Mouse (Mus musculus) forebrain, embryonic 14.5 days (tissue): ENCODE results near the gene Smarca4. TPM values are rescaled to one million over a fixed set of nuclear protein-coding genes. Genes with fewer than 3 reads are reported as not detected.

Experiments used
- ATAC-seq: fragments of 200-750 bp; cut with Nextera tagmentation; 2 replicates; pipeline ENCODE4 v1.8.0; 2017; ENCODE audit warnings: mild to moderate bottlenecking, moderate library complexity
- DNase-seq: peaks from one replicate; pipeline ENCODE4 v3.0.0-alpha.2; 2015; ENCODE audit warnings: low spot score
- H3K27ac ChIP-seq: fragments of 300-500 bp; sonication (generic); 2 replicates; pipeline ENCODE4 v1.5.1; 2014; ENCODE audit warnings: low read depth, mild to moderate bottlenecking, control low read depth, low read length, moderate library complexity
- H3K27me3 ChIP-seq: fragments of 300-500 bp; sonication (generic); replicated peaks from 2 replicates; pipeline ENCODE4 v1.6.1; 2014; ENCODE audit warnings: low read length, control low read depth, mixed read lengths; ENCODE audit not compliant: control insufficient read depth, insufficient read depth
- H3K36me3 ChIP-seq: fragments of 300-500 bp; sonication (generic); 2 replicates; pipeline ENCODE4 v1.6.1; 2014; ENCODE audit warnings: low read length, control low read depth; ENCODE audit not compliant: control insufficient read depth, insufficient read depth
- H3K4me1 ChIP-seq: fragments of 300-500 bp; sonication (generic); 2 replicates; pipeline ENCODE4 v1.6.1; 2014; ENCODE audit warnings: antibody characterized with exemption, low read length, control low read depth; ENCODE audit not compliant: control insufficient read depth, insufficient read depth
- H3K4me2 ChIP-seq: fragments of 300-500 bp; sonication (generic); 2 replicates; pipeline ENCODE4 v1.6.1; 2014; ENCODE audit warnings: mild to moderate bottlenecking, control low read depth, low read length
- H3K4me3 ChIP-seq: fragments of 300-500 bp; sonication (generic); 2 replicates; pipeline ENCODE4 v1.5.1; 2014; ENCODE audit warnings: low read depth, low read length, control low read depth
- H3K9ac ChIP-seq: fragments of 300-500 bp; sonication (generic); 2 replicates; pipeline ENCODE4 v1.6.1; 2014; ENCODE audit warnings: mild to moderate bottlenecking, low read length, control low read depth, moderate library complexity
- H3K9me3 ChIP-seq: fragments of 300-500 bp; sonication (generic); replicated peaks from 2 replicates; pipeline ENCODE4 v1.6.1; 2016; ENCODE audit warnings: low read length, control low read depth, mixed read lengths; ENCODE audit not compliant: control insufficient read depth
- WGBS: fragments of 180-500 bp; shearing (Covaris S2); extraction: QIAGEN DNeasy Blood & Tissue Kit; methylation state at CpG from one replicate; pipeline ENCODE4 v1.1.7; 2014; 5-methylcytosine and 5-hydroxymethylcytosine counted together
- polyA plus RNA-seq: library from polyadenylated mRNA; unstranded; fragments of >200 nt; fragmentation: Nextera tagmentation; extraction: Ambion mirVana; gene quantifications from 2 replicates; pipeline ENCODE4 v1.2.1, GENCODE M21; 2014

Smarca4 gene
- polyA plus RNA-seq = 128 and 153 TPM in 2 replicates

GRCm38 (mm10) chr9:21615617-21616231 lies at the start of gene Smarca4:
Gene Smarca4, plus strand, starts transcription at chr9:21616169.
- H3K9me3 ChIP-seq = no peaks in the 10 kb centered on the region
- H3K4me2 ChIP-seq = peak within 1 kb of the TSS; percentile 74
- H3K4me3 ChIP-seq = peak within 1 kb of the TSS; percentile 77
- no peaks in the 10 kb centered on the region for H3K36me3 ChIP-seq
- DNase-seq (peak; percentile 99), ATAC-seq (peak; percentile 97)
- peak within 1 kb of the TSS; percentile 98 for H3K27ac ChIP-seq
- WGBS = under 1% methylated on average over 44 of the region's 45 CpGs
- H3K9ac ChIP-seq = peak within 1 kb of the TSS; percentile 97
- no peaks in the 10 kb centered on the region for H3K27me3 ChIP-seq
- H3K4me1 ChIP-seq = peaks cover 12% of the 10 kb centered on the region

GRCm38 (mm10) chr9:21566538-21566937 lies 49.4 kb upstream of the Smarca4 start:
- Histone ChIP-seq H3K4me2 (no peak overlapping the region), H3K27me3 (no peaks in the 10 kb centered on the region), H3K4me3 (no peak overlapping the region), H3K4me1 (no peaks in the 10 kb centered on the region), H3K36me3 (peaks cover 29% of the 10 kb centered on the region), H3K9ac (no peak overlapping the region), H3K9me3 (no peaks in the 10 kb centered on the region), H3K27ac (no peak overlapping the region)
- ATAC-seq (no peak), DNase-seq (no peak)
- 82% methylated on average over 1 of the region's 1 CpGs for WGBS

GRCm38 (mm10) chr9:21567051-21567450 lies 48.9 kb upstream of the Smarca4 start:
- 91% methylated on average over 2 of the region's 2 CpGs for WGBS
- DNase-seq (no peak), ATAC-seq (no peak)
- H3K9me3 ChIP-seq = no peaks in the 10 kb centered on the region
- H3K4me1 ChIP-seq = no peaks in the 10 kb centered on the region
- no peaks in the 10 kb centered on the region for H3K27me3 ChIP-seq
- H3K36me3 ChIP-seq = peaks cover 34% of the 10 kb centered on the region
- no peak overlapping the region for H3K27ac ChIP-seq
- no peak overlapping the region for H3K9ac ChIP-seq
- no peak overlapping the region for H3K4me3 ChIP-seq
- H3K4me2 ChIP-seq = no peak overlapping the region

DNA sequence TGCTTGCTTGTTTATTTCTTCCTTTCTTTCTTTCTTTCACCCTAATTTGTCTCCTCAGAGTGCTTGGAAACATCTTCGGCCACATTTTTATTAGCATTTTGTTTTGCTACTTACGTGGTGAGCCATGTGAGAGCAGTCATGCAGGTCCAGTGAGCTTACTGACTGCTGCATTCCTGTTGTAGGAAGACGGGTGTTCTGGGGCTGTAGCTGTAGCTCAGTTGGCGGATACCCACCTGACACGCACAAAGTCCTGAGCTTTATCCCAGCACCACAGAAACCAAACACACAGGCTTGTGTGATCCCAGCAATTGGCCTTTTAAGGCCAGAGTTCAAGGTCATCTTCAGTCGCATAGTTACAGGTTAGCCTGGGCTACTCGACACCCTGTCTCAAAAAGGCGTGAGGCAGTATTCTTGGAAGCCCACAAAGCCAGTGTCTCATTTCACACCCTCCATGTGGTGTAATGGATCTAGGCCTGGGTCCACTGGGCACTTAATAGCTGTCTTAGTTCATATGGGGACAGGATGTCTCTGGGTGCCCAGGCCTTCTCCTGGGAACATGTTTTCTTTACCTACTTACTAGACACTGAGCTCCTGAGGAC lies 47.2 kb upstream of the Smarca4 start:
- H3K36me3 ChIP-seq = peaks cover 49% of the 10 kb centered on the region
- H3K4me1 ChIP-seq = no peaks in the 10 kb centered on the region
- DNase-seq (no peak), ATAC-seq (no peak)
- H3K4me2 ChIP-seq = no peak overlapping the region
- no peak overlapping the region for H3K4me3 ChIP-seq
- WGBS = 93% methylated on average over 8 of the region's 8 CpGs
- no peaks in the 10 kb centered on the region for H3K9me3 ChIP-seq
- H3K27ac ChIP-seq = no peak overlapping the region
- no peak overlapping the region for H3K9ac ChIP-seq
- no peaks in the 10 kb centered on the region for H3K27me3 ChIP-seq

GRCm38 (mm10) chr9:21574012-21574801 lies 41.8 kb upstream of the Smarca4 start:
- H3K4me1 ChIP-seq = no peaks in the 10 kb centered on the region
- WGBS = 91% methylated on average over 8 of the region's 8 CpGs
- DNase-seq (no peak), ATAC-seq (no peak)
- no peak overlapping the region for H3K4me2 ChIP-seq
- peaks cover 89% of the 10 kb centered on the region for H3K36me3 ChIP-seq
- H3K9ac ChIP-seq = no peak overlapping the region
- H3K27ac ChIP-seq = no peak overlapping the region
- no peak overlapping the region for H3K4me3 ChIP-seq
- H3K9me3 ChIP-seq = no peaks in the 10 kb centered on the region
- H3K27me3 ChIP-seq = no peaks in the 10 kb centered on the region

DNA sequence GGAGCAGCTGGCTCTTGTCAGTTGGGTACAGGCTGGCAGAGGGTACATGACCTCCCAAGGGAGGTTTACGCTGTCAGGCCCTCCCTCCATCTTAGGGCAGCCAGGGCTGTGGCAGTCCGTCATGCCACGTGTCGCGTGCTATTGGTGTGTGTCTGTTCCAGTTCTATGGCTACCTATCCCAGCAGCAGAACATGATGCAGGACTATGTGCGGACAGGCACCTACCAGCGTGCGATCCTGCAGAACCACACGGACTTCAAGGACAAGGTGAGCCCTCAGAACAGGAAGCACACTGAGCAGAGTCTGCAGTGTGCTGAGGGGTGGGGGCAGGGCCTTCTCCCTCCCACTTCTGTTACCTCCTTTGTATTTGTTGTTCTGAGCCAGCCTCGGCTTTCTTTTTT lies 40.7 kb upstream of the Smarca4 start:
- H3K4me1 ChIP-seq = no peaks in the 10 kb centered on the region
- H3K4me3 ChIP-seq = no peak overlapping the region
- H3K4me2 ChIP-seq = no peak overlapping the region
- 95% methylated on average over 10 of the region's 10 CpGs for WGBS
- DNase-seq = no peak
- no peak overlapping the region for H3K27ac ChIP-seq
- no peaks in the 10 kb centered on the region for H3K27me3 ChIP-seq
- no peak for ATAC-seq
- H3K36me3 ChIP-seq = peaks cover 90% of the 10 kb centered on the region
- H3K9ac ChIP-seq = no peak overlapping the region
- no peaks in the 10 kb centered on the region for H3K9me3 ChIP-seq

- Histone ChIP-seq H3K36me3 (peaks cover 89% of the 10 kb centered on the region), H3K4me1 (no peaks in the 10 kb centered on the region), H3K27ac (no peak overlapping the region), H3K9ac (no peak overlapping the region), H3K4me2 (no peak overlapping the region), H3K4me3 (no peak overlapping the region), H3K9me3 (no peaks in the 10 kb centered on the region), H3K27me3 (no peaks in the 10 kb centered on the region)
- 83% methylated on average over 1 of the region's 1 CpGs for WGBS
- DNase-seq (no peak), ATAC-seq (no peak)
Observed at GRCm38 (mm10) chr9:21576286-21576685, 39.7 kb upstream of the Smarca4 start.

GRCm38 (mm10) chr9:21578226-21578625 lies 37.7 kb upstream of the Smarca4 start:
- Histone ChIP-seq H3K9ac (no peak overlapping the region), H3K9me3 (no peaks in the 10 kb centered on the region), H3K4me3 (no peak overlapping the region), H3K36me3 (peaks cover 88% of the 10 kb centered on the region), H3K27ac (no peak overlapping the region), H3K4me2 (no peak overlapping the region), H3K4me1 (no peaks in the 10 kb centered on the region), H3K27me3 (no peaks in the 10 kb centered on the region)
- no peak for DNase-seq
- WGBS = 74% methylated on average over 3 of the region's 3 CpGs
- ATAC-seq = no peak

- Histone ChIP-seq H3K27ac (no peak overlapping the region), H3K9me3 (no peaks in the 10 kb centered on the region), H3K4me2 (no peak overlapping the region), H3K9ac (no peak overlapping the region), H3K27me3 (no peaks in the 10 kb centered on the region), H3K4me1 (no peaks in the 10 kb centered on the region), H3K36me3 (peaks cover 92% of the 10 kb centered on the region), H3K4me3 (no peak overlapping the region)
- 92% methylated on average over 1 of the region's 1 CpGs for WGBS
- DNase-seq (no peak), ATAC-seq (no peak)
Observed at GRCm38 (mm10) chr9:21585401-21585800, 30.6 kb upstream of the Smarca4 start.
